Mouse (Mus musculus): Measurements from ENCODE around the gene Hspa4.

The Hspa4 gene

GRCm38 (mm10) chr11:53252186-53253119, 47.8 kb downstream of the Hspa4 start:
- DNase-seq (ENCODE audit: low spot score in 2 of 2): no peak

- DNase-seq (ENCODE audit: low spot score in 2 of 2): no peak
Observed at GRCm38 (mm10) chr11:53250796-53251195, 49.5 kb downstream of the Hspa4 start.

GRCm38 (mm10) chr11:53249686-53250085, 50.6 kb downstream of the Hspa4 start:
- DNase-seq (ENCODE audit: low spot score in 2 of 2): no peak

GRCm38 (mm10) chr11:53245561-53245960, 54.7 kb downstream of the Hspa4 start:
- DNase-seq (ENCODE audit: low spot score in 2 of 2): no peak

- peak in 1 of 2 experiments; percentile 18 for DNase-seq (ENCODE audit: low spot score in 2 of 2)
Observed at GRCm38 (mm10) chr11:53243199-53243598, 57.1 kb downstream of the Hspa4 start.

GRCm38 (mm10) chr11:53233590-53233989, 66.7 kb downstream of the Hspa4 start:
- no peak for DNase-seq (ENCODE audit: low spot score in 2 of 2)

GRCm38 (mm10) chr11:53231836-53232235, 68.4 kb downstream of the Hspa4 start:
- no peak for DNase-seq (ENCODE audit: low spot score in 2 of 2)

GRCm38 (mm10) chr11:53229011-53229410, 71.2 kb downstream of the Hspa4 start:
- DNase-seq (ENCODE audit: low spot score in 2 of 2): no peak

- no peak for DNase-seq (ENCODE audit: low spot score in 2 of 2)
Observed at GRCm38 (mm10) chr11:53210876-53211275, 89.4 kb downstream of the Hspa4 start.
